In genomic region chr2:30474039-30474438, GRCm38 (mm10) we compare ENCODE assay signal across 7 mouse cellular contexts. TPM values are rescaled to one million over a fixed set of nuclear protein-coding genes. Genes with fewer than 3 reads are reported as not detected.
DNase-seq lines count a peak whose midpoint lies in the region; ATAC-seq and TF ChIP-seq lines count a peak whose summit lies in the region.

Gene Ier5l, minus strand, starts transcription at chr2:30474219.

- peak; percentile 88 to 91 for DNase-seq in adrenal gland, postnatal 4 days (ENCODE audit: low spot score in 2 of 2)
- DNase-seq in heart, adult 9 months (ENCODE audit: low spot score in 2 of 2), result peak; percentile 97 to 98
- DNase-seq in kidney, adult 9 months, result peak; percentile 97
- DNase-seq in midbrain, embryonic 14.5 days, result peak; percentile 97
- peak; percentile 57 to 85 for DNase-seq in spleen, adult 2 months (ENCODE audit: low read depth in 1 of 2, low spot score in 2 of 2)

- H3K27ac ChIP-seq in embryonic facial prominence, embryonic 13.5 days, result peak within 1 kb of the TSS; percentile 99
- peak within 1 kb of the TSS; percentile 98 for H3K27ac ChIP-seq in limb, embryonic 13.5 days
- peak within 1 kb of the TSS; percentile 87 for H3K27ac ChIP-seq in midbrain, embryonic 14.5 days (replicated peaks; ENCODE audit: low read depth, low read length)
- peak within 1 kb of the TSS; percentile 40; the same call in 1 of the 2 replicates for H3K27ac ChIP-seq in spleen, adult 2 months (ENCODE audit: insufficient read depth, low read length)

- H3K4me2 ChIP-seq in embryonic facial prominence, embryonic 13.5 days, result peak within 1 kb of the TSS; percentile 96
- peak within 1 kb of the TSS; percentile 97 for H3K4me2 ChIP-seq in limb, embryonic 13.5 days (replicated peaks)
- H3K4me2 ChIP-seq in midbrain, embryonic 14.5 days (ENCODE audit: low read length), result peak within 1 kb of the TSS; percentile 98

- H3K36me3 ChIP-seq in embryonic facial prominence, embryonic 13.5 days, result no peaks in the 10 kb centered on the region
- no peaks in the 10 kb centered on the region for H3K36me3 ChIP-seq in limb, embryonic 13.5 days
- no peaks in the 10 kb centered on the region for H3K36me3 ChIP-seq in midbrain, embryonic 14.5 days (ENCODE audit: control insufficient read depth, insufficient read depth, low read length)
- no peaks in the 10 kb centered on the region for H3K36me3 ChIP-seq in spleen, adult 2 months (ENCODE audit: control insufficient read depth, insufficient read depth, low read length)

- H3K27me3 ChIP-seq in embryonic facial prominence, embryonic 13.5 days, result no peaks in the 10 kb centered on the region
- no peaks in the 10 kb centered on the region for H3K27me3 ChIP-seq in limb, embryonic 13.5 days
- no peaks in the 10 kb centered on the region for H3K27me3 ChIP-seq in midbrain, embryonic 14.5 days (ENCODE audit: control insufficient read depth, insufficient read depth, low read length)
- 0 out of 2 replicates have a peak, but pooled peaks cover 6% of the 10 kb centered on the region for H3K27me3 ChIP-seq in spleen, adult 2 months (ENCODE audit: control insufficient read depth, insufficient read depth, low read length)

- peak within 1 kb of the TSS; percentile 99 for H3K4me3 ChIP-seq in embryonic facial prominence, embryonic 13.5 days
- H3K4me3 ChIP-seq in limb, embryonic 13.5 days, result peak within 1 kb of the TSS; percentile 97
- H3K4me3 ChIP-seq in midbrain, embryonic 14.5 days (replicated peaks; ENCODE audit: low read depth, low read length), result peak within 1 kb of the TSS; percentile 70
- peak within 1 kb of the TSS; percentile 62 for H3K4me3 ChIP-seq in spleen, adult 2 months (ENCODE audit: extremely low read depth, insufficient read depth, insufficient read length)

- TF ChIP-seq POLR2A in spleen, adult 2 months (IDR thresholded peaks at IDR 0.05; ENCODE audit: low read depth, low read length), result peak; percentile 82

- under 1% methylated on average over 37 of the region's 37 CpGs for WGBS in embryonic facial prominence, embryonic 13.5 days
- WGBS in limb, embryonic 13.5 days, result under 1% methylated on average over 37 of the region's 37 CpGs
- under 1% methylated on average over 37 of the region's 37 CpGs for WGBS in midbrain, embryonic 14.5 days
- under 1% methylated on average over 37 of the region's 37 CpGs for WGBS in spleen, adult 2 months

- peak within 1 kb of the TSS; percentile 100 for H3K9ac ChIP-seq in embryonic facial prominence, embryonic 13.5 days
- H3K9ac ChIP-seq in limb, embryonic 13.5 days, result peak within 1 kb of the TSS; percentile 100
- H3K9ac ChIP-seq in midbrain, embryonic 14.5 days (replicated peaks; ENCODE audit: low read length), result peak within 1 kb of the TSS; percentile 90

- no peaks in the 10 kb centered on the region for H3K9me3 ChIP-seq in embryonic facial prominence, embryonic 13.5 days
- no peaks in the 10 kb centered on the region for H3K9me3 ChIP-seq in limb, embryonic 13.5 days
- no peaks in the 10 kb centered on the region for H3K9me3 ChIP-seq in midbrain, embryonic 14.5 days (ENCODE audit: control insufficient read depth, low read length)

- TF ChIP-seq CTCF in spleen, adult 2 months (IDR thresholded peaks at IDR 0.05; ENCODE audit: extremely low read depth, insufficient read depth, insufficient read length, insufficient replicate concordance), result no peak

- ATAC-seq in embryonic facial prominence, embryonic 13.5 days (ENCODE audit: insufficient number of reproducible peaks, insufficient read depth, low FRiP score, low TSS enrichment, low read depth), result peak; percentile 85
- peak; percentile 90 for ATAC-seq in limb, embryonic 13.5 days (ENCODE audit: low FRiP score, low read depth)
- ATAC-seq in midbrain, embryonic 14.5 days (ENCODE audit: low FRiP score, low TSS enrichment), result peak; percentile 90

- H3K4me1 ChIP-seq in embryonic facial prominence, embryonic 13.5 days, result peaks cover 28% of the 10 kb centered on the region
- H3K4me1 ChIP-seq in limb, embryonic 13.5 days, result peaks cover 23% of the 10 kb centered on the region
- peaks cover 25% of the 10 kb centered on the region for H3K4me1 ChIP-seq in midbrain, embryonic 14.5 days (ENCODE audit: control insufficient read depth, insufficient read depth, low read length)
- H3K4me1 ChIP-seq in spleen, adult 2 months (ENCODE audit: control insufficient read depth, insufficient read depth, insufficient read length), result peaks cover 23% of the 10 kb centered on the region

RNA-seq across cellular contexts. Expression of gene Ier5l, which starts in this region (rescaled TPM):
- 10 to 100 TPM; 10.6 to 11.6 TPM for total RNA-seq in adrenal gland, postnatal 4 days (2021)
- polyA plus RNA-seq in embryonic facial prominence, embryonic 13.5 days (2015; fragmentation: Nextera tagmentation; extraction: Ambion mirVana), result 3.5 and 4.0 TPM in 2 replicates
- 2.9 and 3.0 TPM in 2 replicates for polyA plus RNA-seq in limb, embryonic 13.5 days (2015; fragmentation: Nextera tagmentation; extraction: Ambion mirVana)
- 3.7 and 4.3 TPM in 2 replicates for polyA plus RNA-seq in midbrain, embryonic 14.5 days (2014; fragmentation: Nextera tagmentation; extraction: Ambion mirVana)
- polyA plus RNA-seq in spleen, adult 2 months (2012; rRNA removed), result 4.7 and 9.1 TPM in 2 replicates

Comparison
In these comparisons a context has a peak if more than half of its experiments do, and no peak if none do; other contexts are left out.
1. Peak in every context shown above with its lines: DNase-seq, ATAC-seq, H3K4me3 ChIP-seq and H3K27ac ChIP-seq.
2. H3K27ac ChIP-seq: peak in every context shown above with its lines; median percentile 99 in embryonic facial prominence, embryonic 13.5 days; 98 in limb, embryonic 13.5 days; 87 in midbrain, embryonic 14.5 days; 40 in spleen, adult 2 months.